Mouse (Mus musculus) intestine, embryonic 16.5 days (tissue): ENCODE measurements around the gene Sod1. TPM values are rescaled to one million over a fixed set of nuclear protein-coding genes. Genes with fewer than 3 reads are reported as not detected.
"Not testable (repeated sequence)": the region's sequence is repeated elsewhere in the genome, so short reads cannot be mapped to it uniquely, and the experiment has no call there.

ENCODE experiments used
- ATAC-seq: fragments of 200-750 bp; cut with Nextera tagmentation; 2 replicates; pipeline ENCODE4 v1.8.0; 2017; ENCODE audit warnings: moderate TSS enrichment, moderate library complexity
- H3K27ac ChIP-seq: fragments of 300-500 bp; sonication (generic); 2 replicates; pipeline ENCODE4 v1.5.1; 2014; ENCODE audit warnings: mild to moderate bottlenecking, low read length
- H3K27me3 ChIP-seq: fragments of 300-500 bp; sonication (generic); replicated peaks from 2 replicates; pipeline ENCODE4 v1.6.1; 2014; ENCODE audit warnings: low read length, control low read depth, mixed read lengths; ENCODE audit not compliant: control insufficient read depth, insufficient read depth
- H3K36me3 ChIP-seq: fragments of 300-500 bp; sonication (generic); 2 replicates; pipeline ENCODE4 v1.6.1; 2014; ENCODE audit warnings: low read length, control low read depth; ENCODE audit not compliant: control insufficient read depth, insufficient read depth
- H3K4me1 ChIP-seq: fragments of 300-500 bp; sonication (generic); 2 replicates; pipeline ENCODE4 v1.6.1; 2014; ENCODE audit warnings: low read length, control low read depth, mixed read lengths; ENCODE audit not compliant: control insufficient read depth, insufficient read depth
- H3K4me2 ChIP-seq: fragments of 300-500 bp; sonication (generic); 2 replicates; pipeline ENCODE4 v1.6.1; 2014; ENCODE audit warnings: low read depth, low read length, control low read depth
- H3K4me3 ChIP-seq: fragments of 300-500 bp; sonication (generic); 2 replicates; pipeline ENCODE4 v1.5.1; 2014; ENCODE audit warnings: mild to moderate bottlenecking, low read length
- H3K9ac ChIP-seq: fragments of 300-500 bp; sonication (generic); 2 replicates; pipeline ENCODE4 v1.6.1; 2014; ENCODE audit warnings: low read depth, low read length
- H3K9me3 ChIP-seq: fragments of 300-500 bp; sonication (generic); 2 replicates; pipeline ENCODE4 v1.6.1; 2016; ENCODE audit warnings: low read length, control low read depth; ENCODE audit not compliant: control insufficient read depth
- WGBS: fragments of 180-500 bp; shearing (Covaris S2); extraction: QIAGEN DNeasy Blood & Tissue Kit; methylation state at CpG from one replicate; pipeline ENCODE4 v1.1.7; 2014; 5-methylcytosine and 5-hydroxymethylcytosine counted together
- polyA plus RNA-seq: library from polyadenylated mRNA; unstranded; fragments of >200 nt; fragmentation: Nextera tagmentation; extraction: Ambion mirVana; gene quantifications from 2 replicates; pipeline ENCODE4 v1.2.1, GENCODE M21; 2015

The Sod1 gene
- polyA plus RNA-seq, 1 experiment from 2014 or later: 1,142 TPM

GRCm38 (mm10) chr16:90217356-90217755 is 3.2 kb upstream of the Sod1 start:
- WGBS: 51% methylated on average over 3 of the region's 3 CpGs
- Histone ChIP-seq H3K27me3 (no peaks in the 10 kb centered on the region), H3K4me2 (no peak overlapping the region), H3K36me3 (no peaks in the 10 kb centered on the region), H3K9me3 (no peaks in the 10 kb centered on the region), H3K4me3 (no peak overlapping the region), H3K9ac (no peak overlapping the region), H3K27ac (peak overlapping the region; percentile 46), H3K4me1 (peaks cover 5% of the 10 kb centered on the region)
- ATAC-seq: no peak

GRCm38 (mm10) chr16:90217926-90218325 is 2.6 kb upstream of the Sod1 start:
- Histone ChIP-seq H3K27me3 (no peaks in the 10 kb centered on the region), H3K4me2 (no peak overlapping the region), H3K36me3 (no peaks in the 10 kb centered on the region), H3K4me1 (peaks cover 10% of the 10 kb centered on the region), H3K4me3 (no peak overlapping the region), H3K9me3 (no peaks in the 10 kb centered on the region), H3K27ac (no peak overlapping the region), H3K9ac (no peak overlapping the region)
- 57% methylated on average over 4 of the region's 4 CpGs for WGBS
- 0 out of 2 replicates have a peak, but pooled peaks have one; percentile 15 for ATAC-seq

DNA sequence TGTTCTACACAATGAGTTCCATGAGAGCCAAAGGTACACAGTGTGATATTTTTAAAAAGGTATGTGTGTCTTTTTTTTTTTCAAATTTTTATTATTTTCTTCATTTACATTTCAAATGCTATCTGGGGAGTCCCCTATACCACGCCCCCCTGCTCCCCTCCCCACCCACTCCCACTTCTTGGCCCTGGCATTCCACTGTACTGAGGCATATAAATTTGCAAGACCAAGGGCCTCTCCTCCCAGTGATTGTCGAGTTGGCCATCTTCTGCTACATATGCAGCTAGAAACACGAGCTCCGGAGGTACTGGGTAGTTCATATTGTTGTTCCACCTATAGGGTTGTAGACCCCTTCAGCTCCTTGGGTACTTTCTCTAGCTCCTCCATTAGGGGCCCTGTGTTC is 1.1 kb upstream of the Sod1 start:
- H3K9ac ChIP-seq, H3K4me2 ChIP-seq, H3K27ac ChIP-seq, H3K27me3 ChIP-seq, ATAC-seq, H3K36me3 ChIP-seq, H3K4me3 ChIP-seq, H3K9me3 ChIP-seq: not testable (repeated sequence)
- peaks cover 11% of the 10 kb centered on the region for H3K4me1 ChIP-seq
- WGBS: 65% methylated on average over 4 of the region's 4 CpGs

GRCm38 (mm10) chr16:90220892-90221431 is 408 bp downstream of the Sod1 start:
- under 1% methylated on average over 50 of the region's 52 CpGs for WGBS
- Histone ChIP-seq H3K9me3 (no peaks in the 10 kb centered on the region), H3K27me3 (no peaks in the 10 kb centered on the region), H3K4me2 (peak overlapping the region; percentile 81), H3K36me3 (peaks cover 3% of the 10 kb centered on the region; the same call in 1 of the 2 replicates), H3K9ac (peak overlapping the region; percentile 93), H3K4me1 (peaks cover 11% of the 10 kb centered on the region), H3K27ac (peak overlapping the region; percentile 92), H3K4me3 (peak overlapping the region; percentile 95)
- peak; percentile 81 for ATAC-seq

GRCm38 (mm10) chr16:90221441-90222070 is 1.0 kb downstream of the Sod1 start:
- no peak for ATAC-seq

DNA sequence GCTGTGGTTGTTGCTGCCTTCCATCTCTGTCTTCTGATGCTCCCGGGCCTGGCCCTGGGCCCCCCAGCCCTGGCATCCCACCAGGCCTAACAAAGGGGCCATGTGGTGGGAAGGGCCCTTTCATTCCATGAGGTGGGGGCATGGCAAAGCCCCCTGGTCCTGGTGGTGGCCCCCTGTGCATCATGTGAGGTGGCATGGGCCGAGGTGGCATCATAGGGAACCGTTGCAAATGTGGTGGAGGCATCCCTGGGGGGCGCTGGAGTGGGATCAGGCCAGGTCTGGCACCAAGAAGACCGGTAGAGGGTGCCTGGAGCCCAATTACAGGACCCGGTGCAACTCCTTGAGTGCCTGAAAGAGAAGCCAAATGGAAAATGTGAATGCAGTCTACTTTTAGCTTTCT is 9.3 kb downstream of the Sod1 start:
- no peaks in the 10 kb centered on the region for H3K9me3 ChIP-seq
- H3K4me1 ChIP-seq: no peaks in the 10 kb centered on the region
- WGBS: 88% methylated on average over 6 of the region's 6 CpGs
- no peak overlapping the region for H3K27ac ChIP-seq
- H3K36me3 ChIP-seq: peaks cover 17% of the 10 kb centered on the region
- H3K4me3 ChIP-seq: no peak overlapping the region
- no peaks in the 10 kb centered on the region for H3K27me3 ChIP-seq
- ATAC-seq: no peak
- H3K4me2 ChIP-seq: no peak overlapping the region
- no peak overlapping the region for H3K9ac ChIP-seq

More at GRCm38 (mm10) chr16:90221441-90222070, 1.0 kb downstream of the Sod1 start:
- H3K27me3 ChIP-seq: no peaks in the 10 kb centered on the region
- H3K9ac ChIP-seq: peak overlapping the region; percentile 93
- 2% methylated on average over 20 of the region's 20 CpGs for WGBS
- H3K9me3 ChIP-seq: no peaks in the 10 kb centered on the region
- peaks cover 3% of the 10 kb centered on the region; the same call in 1 of the 2 replicates for H3K36me3 ChIP-seq
- peaks cover 11% of the 10 kb centered on the region for H3K4me1 ChIP-seq
- peak overlapping the region; percentile 81 for H3K4me2 ChIP-seq
- H3K4me3 ChIP-seq: peak overlapping the region; percentile 95
- H3K27ac ChIP-seq: peak overlapping the region; percentile 92

- Histone ChIP-seq H3K4me3 (no peak overlapping the region), H3K27me3 (no peaks in the 10 kb centered on the region), H3K4me1 (no peaks in the 10 kb centered on the region), H3K36me3 (peaks cover 13% of the 10 kb centered on the region), H3K9ac (no peak overlapping the region), H3K27ac (no peak overlapping the region), H3K4me2 (no peak overlapping the region), H3K9me3 (no peaks in the 10 kb centered on the region)
- WGBS: 90% methylated on average over 7 of the region's 7 CpGs
- ATAC-seq: no peak
These were observed 10.7 kb downstream of the Sod1 start for GRCm38 (mm10) chr16:90231302-90231701.

GRCm38 (mm10) chr16:90233702-90234101 is 13.1 kb downstream of the Sod1 start:
- Histone ChIP-seq H3K4me3 (no peak overlapping the region), H3K27ac (no peak overlapping the region), H3K4me1 (no peaks in the 10 kb centered on the region), H3K9me3 (no peaks in the 10 kb centered on the region), H3K27me3 (no peaks in the 10 kb centered on the region), H3K4me2 (no peak overlapping the region), H3K9ac (no peak overlapping the region), H3K36me3 (peaks cover 8% of the 10 kb centered on the region; the same call in 1 of the 2 replicates)
- no peak for ATAC-seq
- 94% methylated on average over 10 of the region's 10 CpGs for WGBS

- peaks cover 4% of the 10 kb centered on the region; the same call in 1 of the 2 replicates for H3K36me3 ChIP-seq
- H3K27ac ChIP-seq: no peak overlapping the region
- 64% methylated on average over 6 of the region's 6 CpGs for WGBS
- H3K27me3 ChIP-seq: no peaks in the 10 kb centered on the region
- no peak overlapping the region for H3K4me2 ChIP-seq
- no peak overlapping the region for H3K9ac ChIP-seq
- ATAC-seq: no peak
- no peak overlapping the region for H3K4me3 ChIP-seq
- no peaks in the 10 kb centered on the region for H3K9me3 ChIP-seq
- H3K4me1 ChIP-seq: no peaks in the 10 kb centered on the region
These were observed 14.1 kb downstream of the Sod1 start for GRCm38 (mm10) chr16:90234617-90235016.
